Mouse (Mus musculus) lung, postnatal 0 days (tissue): ENCODE results near the gene Snx17.

Experiments
- CTCF ChIP-seq: IDR thresholded peaks from 2 replicates; pipeline ENCODE4 v1.5.1; 2016; ENCODE audit warnings: antibody characterized with exemption, mild to moderate bottlenecking
- EP300 ChIP-seq: IDR thresholded peaks from 2 replicates; pipeline ENCODE4 v1.6.1; 2016; ENCODE audit warnings: antibody characterized with exemption, mild to moderate bottlenecking, control low read depth

DNA sequence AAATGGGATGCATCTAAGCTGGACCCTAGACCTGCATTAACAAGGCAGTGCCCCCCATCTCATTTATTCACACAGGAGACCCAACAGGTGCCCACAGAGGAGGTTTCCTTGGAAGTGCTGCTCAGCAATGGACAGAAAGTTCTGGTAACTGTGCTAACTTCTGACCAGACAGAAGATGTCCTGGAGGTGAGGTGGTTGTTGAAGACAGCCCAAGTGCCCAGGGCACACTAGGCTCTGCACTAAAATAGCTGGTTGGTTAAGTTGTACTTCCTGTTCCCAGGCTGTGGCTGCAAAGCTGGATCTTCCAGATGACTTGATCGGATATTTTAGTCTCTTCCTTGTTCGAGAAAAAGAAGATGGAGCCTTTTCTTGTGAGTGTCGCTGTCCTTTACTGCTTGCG, 2.6 kb downstream of the Snx17 start:
- no peak for TF ChIP-seq CTCF
- TF ChIP-seq EP300 = no peak
